Mouse (Mus musculus): ENCODE measurements around the gene Olfr485. TPM values are rescaled to one million over a fixed set of nuclear protein-coding genes. Genes with fewer than 3 reads are reported as not detected.
"Not testable (repeated sequence)": the region's sequence is repeated elsewhere in the genome, so short reads cannot be mapped to it uniquely, and the experiment has no call there.

Olfr485 gene
- polyA plus RNA-seq (2014; fragmentation: Nextera tagmentation; extraction: Ambion mirVana) = not detected in 2 replicates

DNA sequence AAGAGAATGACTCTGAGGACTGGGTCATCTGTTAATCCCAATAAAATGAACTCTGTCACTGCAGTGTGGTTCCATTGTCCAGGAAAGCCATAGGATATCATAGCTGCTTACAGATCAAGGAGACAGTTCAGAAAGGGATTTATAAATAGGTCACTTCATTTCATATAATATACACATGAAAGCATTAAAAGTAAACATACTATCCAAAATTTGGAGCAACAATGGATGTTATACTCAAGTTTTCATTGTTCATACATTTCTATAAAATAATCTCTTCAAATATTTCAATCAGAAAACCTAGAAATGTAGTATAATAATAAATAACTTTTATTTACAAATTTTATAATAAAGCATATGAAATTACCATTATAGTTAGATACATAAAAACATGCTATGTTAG lies at the start of gene Olfr485:
Gene Olfr485 (minus strand): TSS at position 101 of the 400 bp plus-strand sequence.
- H3K4me2 ChIP-seq (replicated peaks) = no peak within 1 kb of the TSS
- H3K36me3 ChIP-seq (replicated peaks; ENCODE audit: control insufficient read depth, insufficient read depth) = no peaks in the 10 kb centered on the region
- H3K4me3 ChIP-seq (replicated peaks; ENCODE audit: low read length) = no peak within 1 kb of the TSS
- no peak within 1 kb of the TSS for H3K9ac ChIP-seq
- H3K27ac ChIP-seq = no peak within 1 kb of the TSS
- ATAC-seq (ENCODE audit: low FRiP score) = no peak
- H3K4me1 ChIP-seq (replicated peaks; ENCODE audit: control insufficient read depth, insufficient read depth, low read length) = no peaks in the 10 kb centered on the region
- H3K27me3 ChIP-seq (ENCODE audit: control insufficient read depth, insufficient read depth, low read length) = no peaks in the 10 kb centered on the region
- no peak for DNase-seq (ENCODE audit: low spot score)
- H3K9me3 ChIP-seq (ENCODE audit: control insufficient read depth, low read length) = no peaks in the 10 kb centered on the region

DNA sequence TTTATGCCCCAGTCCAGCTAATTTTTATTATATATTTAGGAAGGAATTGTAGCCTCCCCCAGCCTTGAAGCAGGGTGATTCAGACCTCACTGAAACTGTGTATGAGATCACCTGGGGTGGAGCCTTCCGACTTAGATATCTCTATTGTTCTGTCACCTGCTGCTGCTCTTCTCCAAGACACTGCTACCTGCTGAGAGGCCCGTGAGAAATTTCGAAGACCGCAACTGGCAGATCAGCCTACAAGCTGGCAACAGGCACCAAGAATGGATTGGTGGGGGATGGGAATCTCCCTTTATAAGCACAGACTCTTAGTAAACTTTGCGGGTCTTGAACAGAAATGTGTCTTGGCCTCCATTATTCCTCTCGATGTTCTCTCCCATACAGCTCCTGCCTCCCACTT lies 37.3 kb upstream of the Olfr485 start:
- Histone ChIP-seq H3K27me3 (ENCODE audit: control insufficient read depth, insufficient read depth, low read length) (no peaks in the 10 kb centered on the region), H3K27ac (no peak overlapping the region), H3K36me3 (replicated peaks; ENCODE audit: control insufficient read depth, insufficient read depth) (no peaks in the 10 kb centered on the region), H3K4me3 (replicated peaks; ENCODE audit: low read length) (no peak overlapping the region), H3K9ac (no peak overlapping the region), H3K4me1 (replicated peaks; ENCODE audit: control insufficient read depth, insufficient read depth, low read length) (no peaks in the 10 kb centered on the region), H3K4me2 (replicated peaks) (no peak overlapping the region), H3K9me3 (ENCODE audit: control insufficient read depth, low read length) (no peaks in the 10 kb centered on the region)
- no peak for DNase-seq (ENCODE audit: low spot score)
- 47% methylated on average over 6 of the region's 6 CpGs for WGBS
- no peak for ATAC-seq (ENCODE audit: low FRiP score)

DNA sequence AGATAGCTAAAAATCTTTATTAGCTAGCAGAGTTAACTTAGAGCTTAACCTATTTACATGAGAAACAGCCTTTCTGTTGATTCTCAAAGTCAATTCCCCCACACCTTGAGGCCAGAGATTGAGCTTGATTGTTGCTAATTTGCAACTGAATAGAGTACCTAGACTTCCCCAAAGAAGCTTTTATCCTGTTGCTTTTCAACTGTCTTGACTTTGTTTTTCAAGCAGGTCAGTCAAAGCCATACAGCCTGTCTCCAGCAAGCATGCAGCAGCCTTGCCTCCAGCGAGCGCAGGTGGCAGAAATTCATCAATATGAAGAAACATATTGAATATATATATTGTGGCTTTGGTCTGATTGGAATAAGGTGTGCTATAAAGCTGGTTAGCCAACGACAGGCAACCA lies 36.7 kb upstream of the Olfr485 start:
- H3K27me3 ChIP-seq (ENCODE audit: control insufficient read depth, insufficient read depth, low read length); H3K27ac ChIP-seq: not testable (repeated sequence)

DNA sequence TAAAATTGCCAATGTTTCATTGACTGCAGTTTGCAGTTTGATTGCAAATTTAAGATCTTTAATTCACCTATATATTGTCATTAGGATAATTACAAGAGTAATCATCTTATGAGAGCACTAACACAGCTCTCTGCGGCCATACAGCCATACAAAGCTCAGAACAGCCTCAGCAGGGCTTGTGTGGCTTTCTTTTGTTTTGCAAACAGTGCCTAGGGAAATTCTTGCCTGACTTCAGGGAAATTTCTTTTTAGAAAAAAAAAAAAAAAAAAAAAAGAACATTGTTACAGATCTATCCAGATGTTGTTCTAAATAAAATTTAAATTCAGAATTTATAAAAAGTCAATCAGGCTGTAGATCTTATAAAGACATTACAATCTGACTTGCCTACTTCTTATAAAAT lies 33.0 kb upstream of the Olfr485 start:
- H3K9ac ChIP-seq; H3K9me3 ChIP-seq (ENCODE audit: control insufficient read depth, low read length); H3K36me3 ChIP-seq (replicated peaks; ENCODE audit: control insufficient read depth, insufficient read depth); H3K27ac ChIP-seq; H3K4me2 ChIP-seq (replicated peaks); DNase-seq (ENCODE audit: low spot score); H3K27me3 ChIP-seq (ENCODE audit: control insufficient read depth, insufficient read depth, low read length); H3K4me3 ChIP-seq (replicated peaks; ENCODE audit: low read length); H3K4me1 ChIP-seq (replicated peaks; ENCODE audit: control insufficient read depth, insufficient read depth, low read length); ATAC-seq (ENCODE audit: low FRiP score): not testable (repeated sequence)
- 30% methylated on average over 1 of the region's 1 CpGs for WGBS

More for the DNA sequence above, 36.7 kb upstream of the Olfr485 start:
- not testable (repeated sequence) for H3K4me2 ChIP-seq (replicated peaks); H3K4me3 ChIP-seq (replicated peaks; ENCODE audit: low read length); DNase-seq (ENCODE audit: low spot score); H3K9me3 ChIP-seq (ENCODE audit: control insufficient read depth, low read length); H3K36me3 ChIP-seq (replicated peaks; ENCODE audit: control insufficient read depth, insufficient read depth); ATAC-seq (ENCODE audit: low FRiP score); H3K4me1 ChIP-seq (replicated peaks; ENCODE audit: control insufficient read depth, insufficient read depth, low read length); H3K9ac ChIP-seq
- 56% methylated on average over 3 of the region's 3 CpGs for WGBS

DNA sequence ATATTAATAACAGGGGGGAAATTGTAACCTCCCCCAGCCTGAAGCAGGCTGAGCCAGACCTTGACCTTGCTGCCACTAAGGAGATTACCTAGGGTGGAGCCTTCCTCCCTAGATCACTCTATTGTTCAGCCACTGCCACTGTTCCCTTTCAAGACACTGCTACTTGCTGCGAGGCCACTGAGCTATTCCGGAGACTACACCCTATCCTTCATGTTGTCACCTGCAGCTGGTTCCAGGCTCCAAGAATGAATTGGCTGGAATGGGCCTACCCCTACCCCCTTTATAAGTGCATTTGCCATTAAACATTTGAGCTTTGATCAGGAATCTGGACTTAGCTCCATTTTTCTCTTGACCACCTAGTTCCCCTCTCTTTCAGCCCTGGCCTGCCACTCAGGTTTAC lies 31.5 kb upstream of the Olfr485 start:
- not testable (repeated sequence) for H3K4me2 ChIP-seq (replicated peaks); H3K27me3 ChIP-seq (ENCODE audit: control insufficient read depth, insufficient read depth, low read length); H3K4me1 ChIP-seq (replicated peaks; ENCODE audit: control insufficient read depth, insufficient read depth, low read length); H3K4me3 ChIP-seq (replicated peaks; ENCODE audit: low read length); H3K9ac ChIP-seq; H3K9me3 ChIP-seq (ENCODE audit: control insufficient read depth, low read length); H3K27ac ChIP-seq; DNase-seq (ENCODE audit: low spot score); ATAC-seq (ENCODE audit: low FRiP score); H3K36me3 ChIP-seq (replicated peaks; ENCODE audit: control insufficient read depth, insufficient read depth)
- WGBS = 26% methylated on average over 2 of the region's 2 CpGs

DNA sequence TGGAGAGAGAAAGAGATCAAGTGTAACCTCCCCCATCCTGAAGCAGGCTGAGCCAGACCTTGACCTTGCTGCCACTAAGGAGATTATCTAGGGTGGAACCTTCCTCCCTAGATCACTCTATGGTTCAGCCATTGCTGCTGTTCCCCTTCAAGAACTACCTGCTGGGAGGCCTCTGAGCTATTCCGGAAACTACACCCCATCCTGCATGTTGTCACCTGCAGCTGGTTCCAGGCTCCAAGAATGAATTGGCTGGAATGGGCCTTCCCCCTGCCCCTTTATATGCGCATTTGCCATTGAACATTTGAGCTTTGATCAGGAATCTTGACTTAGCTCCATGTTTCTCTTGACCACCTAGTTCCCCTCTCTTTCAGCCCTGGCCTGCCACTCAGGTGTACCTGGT lies 25.6 kb upstream of the Olfr485 start:
- ATAC-seq (ENCODE audit: low FRiP score) = not testable (repeated sequence)

DNA sequence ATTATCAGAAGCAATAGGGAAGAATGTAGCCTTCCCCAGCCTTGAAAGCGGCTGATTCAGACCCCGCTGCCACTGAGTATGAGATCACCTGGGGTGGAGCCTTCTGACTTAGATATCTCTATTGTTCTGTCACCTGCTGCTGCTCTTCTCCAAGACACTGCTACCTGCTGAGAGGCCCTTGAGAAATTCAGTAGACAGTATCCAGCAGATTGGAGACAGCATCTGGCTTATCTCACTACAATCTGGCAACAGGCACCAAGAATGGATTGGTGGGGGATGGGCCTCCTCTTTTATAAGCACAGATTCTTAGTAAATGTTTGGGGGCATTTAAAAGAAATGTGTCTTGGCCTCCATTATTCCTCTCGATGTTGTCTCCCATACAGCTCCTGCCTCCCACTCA lies 24.7 kb upstream of the Olfr485 start:
- not testable (repeated sequence) for H3K27ac ChIP-seq; H3K9ac ChIP-seq; H3K36me3 ChIP-seq (replicated peaks; ENCODE audit: control insufficient read depth, insufficient read depth); H3K9me3 ChIP-seq (ENCODE audit: control insufficient read depth, low read length); H3K27me3 ChIP-seq (ENCODE audit: control insufficient read depth, insufficient read depth, low read length); ATAC-seq (ENCODE audit: low FRiP score); DNase-seq (ENCODE audit: low spot score); H3K4me2 ChIP-seq (replicated peaks); H3K4me3 ChIP-seq (replicated peaks; ENCODE audit: low read length); H3K4me1 ChIP-seq (replicated peaks; ENCODE audit: control insufficient read depth, insufficient read depth, low read length)
- 81% methylated on average over 3 of the region's 3 CpGs for WGBS

More for the DNA sequence above, 25.6 kb upstream of the Olfr485 start:
- not testable (repeated sequence) for H3K4me2 ChIP-seq (replicated peaks); H3K27me3 ChIP-seq (ENCODE audit: control insufficient read depth, insufficient read depth, low read length); H3K36me3 ChIP-seq (replicated peaks; ENCODE audit: control insufficient read depth, insufficient read depth); H3K27ac ChIP-seq; H3K4me3 ChIP-seq (replicated peaks; ENCODE audit: low read length); DNase-seq (ENCODE audit: low spot score); H3K4me1 ChIP-seq (replicated peaks; ENCODE audit: control insufficient read depth, insufficient read depth, low read length); H3K9ac ChIP-seq; H3K9me3 ChIP-seq (ENCODE audit: control insufficient read depth, low read length)
- WGBS = 84% methylated on average over 2 of the region's 2 CpGs

DNA sequence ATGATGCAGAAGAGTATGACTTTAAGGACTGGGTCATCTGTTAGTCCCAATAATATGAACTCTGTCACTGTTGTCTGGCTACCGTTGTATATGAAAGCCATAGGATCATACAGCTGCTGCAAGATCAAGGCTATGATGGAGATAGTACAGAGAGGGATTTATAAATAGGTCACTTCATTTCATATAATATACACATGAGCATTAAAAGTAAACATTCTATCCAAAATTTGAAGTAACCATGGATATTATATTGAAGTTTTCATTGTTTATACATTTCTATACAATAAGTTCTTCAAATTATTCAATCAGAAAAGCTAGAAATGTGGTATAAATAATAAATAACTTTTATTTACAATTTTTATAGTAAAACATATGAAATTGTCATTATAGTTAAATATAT lies 13.0 kb upstream of the Olfr485 start, which contains the start of gene Olfr486:
Gene Olfr486 (minus strand): TSS at position 101 of the 400 bp plus-strand sequence.
- H3K4me3 ChIP-seq (replicated peaks; ENCODE audit: low read length); H3K27me3 ChIP-seq (ENCODE audit: control insufficient read depth, insufficient read depth, low read length); H3K9me3 ChIP-seq (ENCODE audit: control insufficient read depth, low read length); H3K4me1 ChIP-seq (replicated peaks; ENCODE audit: control insufficient read depth, insufficient read depth, low read length); H3K4me2 ChIP-seq (replicated peaks); H3K9ac ChIP-seq; DNase-seq (ENCODE audit: low spot score); H3K27ac ChIP-seq; ATAC-seq (ENCODE audit: low FRiP score); H3K36me3 ChIP-seq (replicated peaks; ENCODE audit: control insufficient read depth, insufficient read depth): not testable (repeated sequence)
- 92% methylated on average over 1 of the region's 1 CpGs for WGBS

DNA sequence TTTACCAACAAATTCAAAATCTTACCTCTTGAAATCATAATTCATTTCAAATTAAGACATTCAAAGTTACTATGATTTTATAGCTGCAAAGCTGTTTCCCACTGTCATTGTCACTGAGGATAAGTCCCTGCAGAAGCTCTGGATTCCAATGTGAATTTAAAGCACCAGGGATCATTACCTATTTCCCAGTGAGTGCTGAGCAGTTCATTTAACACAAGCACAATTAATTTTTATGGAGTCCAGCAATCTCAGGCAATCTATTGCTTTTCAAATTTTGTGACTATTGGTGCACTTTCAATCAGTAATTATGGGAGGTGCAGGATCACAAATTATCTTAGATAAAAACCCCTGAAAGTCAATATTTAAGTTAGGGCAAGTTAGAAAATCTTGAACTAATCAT lies 32.3 kb downstream of the Olfr485 start, which contains the start of gene Olfr484:
Gene Olfr484 (minus strand): TSS at position 101 of the 400 bp plus-strand sequence.
- Histone ChIP-seq H3K9me3 (ENCODE audit: control insufficient read depth, low read length) (no peaks in the 10 kb centered on the region), H3K27ac (no peak within 1 kb of the TSS), H3K36me3 (replicated peaks; ENCODE audit: control insufficient read depth, insufficient read depth) (no peaks in the 10 kb centered on the region), H3K9ac (no peak within 1 kb of the TSS), H3K27me3 (ENCODE audit: control insufficient read depth, insufficient read depth, low read length) (no peaks in the 10 kb centered on the region), H3K4me3 (replicated peaks; ENCODE audit: low read length) (no peak within 1 kb of the TSS), H3K4me1 (replicated peaks; ENCODE audit: control insufficient read depth, insufficient read depth, low read length) (no peaks in the 10 kb centered on the region), H3K4me2 (replicated peaks) (no peak within 1 kb of the TSS)
- ATAC-seq (ENCODE audit: low FRiP score) (no peak), DNase-seq (ENCODE audit: low spot score) (no peak)

DNA sequence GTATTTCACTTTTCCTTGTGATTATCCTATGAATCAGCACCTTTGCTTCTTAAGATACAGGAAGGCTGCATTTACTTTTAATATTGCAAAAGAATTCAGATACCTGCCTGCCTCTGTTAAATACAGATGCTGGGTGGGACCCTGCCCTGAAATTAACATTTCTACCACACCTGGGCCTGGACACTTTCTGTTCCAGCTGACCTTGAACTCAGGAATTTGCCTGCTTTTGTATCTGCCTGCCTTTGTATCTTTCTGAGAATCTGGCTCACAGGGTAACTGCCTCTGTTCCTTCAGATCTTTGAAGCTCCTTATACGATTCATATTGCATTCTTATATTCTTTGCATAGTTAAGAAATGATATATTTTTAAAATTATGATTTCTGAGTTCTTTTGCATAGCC lies 38.3 kb downstream of the Olfr485 start:
- DNase-seq (ENCODE audit: low spot score) (no peak), ATAC-seq (ENCODE audit: low FRiP score) (no peak)
- Histone ChIP-seq H3K9me3 (ENCODE audit: control insufficient read depth, low read length) (no peaks in the 10 kb centered on the region), H3K27me3 (ENCODE audit: control insufficient read depth, insufficient read depth, low read length) (no peaks in the 10 kb centered on the region), H3K4me2 (replicated peaks) (no peak overlapping the region), H3K4me1 (replicated peaks; ENCODE audit: control insufficient read depth, insufficient read depth, low read length) (no peaks in the 10 kb centered on the region), H3K4me3 (replicated peaks; ENCODE audit: low read length) (no peak overlapping the region), H3K36me3 (replicated peaks; ENCODE audit: control insufficient read depth, insufficient read depth) (no peaks in the 10 kb centered on the region), H3K27ac (no peak overlapping the region), H3K9ac (no peak overlapping the region)
- whole genome bisulfite sequencing = 75% methylated on average over 1 of the region's 1 CpGs
